Mouse (Mus musculus): Measurements from ENCODE around the gene Fads3. TPM values are rescaled to one million over a fixed set of nuclear protein-coding genes. Genes with fewer than 3 reads are reported as not detected.

The Fads3 gene
- total and polyA plus RNA-seq, 2 experiments from 2014 or later, result 38.8 to 92.8 TPM

DNA sequence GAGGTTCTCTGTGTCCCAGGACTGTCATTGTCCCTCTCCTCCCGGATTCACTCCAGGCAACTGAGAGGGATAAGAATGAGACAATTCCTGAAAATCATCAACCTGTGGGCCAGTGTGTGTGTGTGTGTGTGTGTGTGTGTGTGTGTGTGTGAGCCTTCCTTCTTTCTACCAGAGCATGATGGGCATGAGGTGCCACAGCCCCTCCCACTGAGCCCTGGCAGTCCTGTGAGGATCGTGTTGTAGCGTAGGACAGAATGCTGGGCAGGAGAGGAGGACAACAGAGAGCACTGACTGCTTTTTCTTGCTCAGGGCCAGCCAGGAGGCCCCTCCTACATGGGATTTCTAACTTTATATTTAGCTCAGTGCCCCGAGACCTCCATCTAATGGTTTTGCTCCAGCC lies 1.4 kb downstream of the Fads3 start:
- Histone ChIP-seq H3K4me1 (ENCODE audit: insufficient read depth, low read length) (peaks cover 6% of the 10 kb centered on the region), H3K36me3 (ENCODE audit: insufficient read depth, low read length) (no peaks in the 10 kb centered on the region), H3K27me3 (ENCODE audit: insufficient read depth, low read length) (no peaks in the 10 kb centered on the region), H3K9me3 (ENCODE audit: low read length) (no peaks in the 10 kb centered on the region), H3K4me2 (ENCODE audit: low read depth, low read length, poor library complexity, severe bottlenecking) (peak overlapping the region; percentile 70), H3K9ac (replicated peaks; ENCODE audit: low read length, poor library complexity, severe bottlenecking) (peak overlapping the region; percentile 65), H3K4me3 (ENCODE audit: low read depth, low read length) (peak overlapping the region; percentile 78), H3K27ac (ENCODE audit: low read depth, low read length) (no peak overlapping the region)
- TF ChIP-seq CTCF (IDR thresholded peaks at IDR 0.05), result no peak
- ATAC-seq (ENCODE audit: low FRiP score), result no peak
- 84% methylated on average over 4 of the region's 4 CpGs for WGBS
- DNase-seq (ENCODE audit: low spot score), result no peak

DNA sequence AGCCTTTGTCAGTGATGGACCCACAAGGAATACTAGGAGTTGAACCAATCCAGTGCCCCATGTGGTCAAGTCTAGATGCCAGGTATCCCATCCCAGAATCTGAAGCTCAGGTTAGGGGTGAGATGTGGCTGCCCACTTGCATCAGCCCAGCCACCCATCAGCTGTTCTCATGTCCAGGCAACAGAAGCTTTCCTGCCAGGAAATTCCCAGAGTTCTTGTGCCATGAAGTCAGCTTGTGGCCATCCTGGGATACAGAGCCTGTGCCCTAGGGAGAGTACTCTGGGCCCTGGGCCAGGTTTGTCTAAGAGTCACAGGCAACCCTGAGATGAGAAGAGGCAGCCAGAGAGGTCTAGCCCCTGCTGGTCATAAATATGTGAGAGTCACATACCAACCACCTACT lies 2.3 kb downstream of the Fads3 start:
- Histone ChIP-seq H3K9ac (replicated peaks; ENCODE audit: low read length, poor library complexity, severe bottlenecking) (no peak overlapping the region), H3K4me1 (ENCODE audit: insufficient read depth, low read length) (peaks cover 6% of the 10 kb centered on the region), H3K9me3 (ENCODE audit: low read length) (no peaks in the 10 kb centered on the region), H3K4me3 (ENCODE audit: low read depth, low read length) (no peak overlapping the region), H3K4me2 (ENCODE audit: low read depth, low read length, poor library complexity, severe bottlenecking) (peak overlapping the region; percentile 70), H3K27me3 (ENCODE audit: insufficient read depth, low read length) (no peaks in the 10 kb centered on the region), H3K27ac (ENCODE audit: low read depth, low read length) (no peak overlapping the region), H3K36me3 (ENCODE audit: insufficient read depth, low read length) (no peaks in the 10 kb centered on the region)
- no peak for DNase-seq (ENCODE audit: low spot score)
- ATAC-seq (ENCODE audit: low FRiP score), result no peak
- TF ChIP-seq CTCF (IDR thresholded peaks at IDR 0.05), result no peak

DNA sequence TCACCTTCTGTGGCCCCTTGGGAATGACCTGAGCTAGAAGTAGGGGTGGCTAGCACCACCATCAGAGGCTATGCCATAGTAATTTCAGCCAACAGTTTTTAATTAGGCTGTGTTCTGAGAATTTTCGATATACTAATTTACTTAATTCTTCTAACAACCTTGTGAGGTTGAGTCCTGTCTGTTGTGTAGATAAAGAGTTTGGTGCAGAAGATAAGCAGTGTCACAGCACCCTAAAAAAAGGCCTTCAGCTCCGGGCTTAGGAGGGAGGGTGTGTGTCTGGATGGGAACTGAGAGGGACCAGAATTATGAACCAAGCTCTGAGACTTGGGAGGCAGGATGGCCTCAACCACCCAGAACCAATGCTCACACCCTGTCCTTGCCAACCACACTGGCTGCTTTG lies 4.3 kb downstream of the Fads3 start:
- H3K4me1 ChIP-seq (ENCODE audit: insufficient read depth, low read length), result peaks cover 6% of the 10 kb centered on the region
- TF ChIP-seq CTCF (IDR thresholded peaks at IDR 0.05), result no peak
- WGBS, result 86% methylated on average over 2 of the region's 2 CpGs
- no peak for ATAC-seq (ENCODE audit: low FRiP score)
- no peak overlapping the region for H3K27ac ChIP-seq (ENCODE audit: low read depth, low read length)
- H3K9ac ChIP-seq (replicated peaks; ENCODE audit: low read length, poor library complexity, severe bottlenecking), result no peak overlapping the region
- H3K4me2 ChIP-seq (ENCODE audit: low read depth, low read length, poor library complexity, severe bottlenecking), result no peak overlapping the region
- H3K36me3 ChIP-seq (ENCODE audit: insufficient read depth, low read length), result no peaks in the 10 kb centered on the region
- no peak for DNase-seq (ENCODE audit: low spot score)
- no peaks in the 10 kb centered on the region for H3K9me3 ChIP-seq (ENCODE audit: low read length)
- no peak overlapping the region for H3K4me3 ChIP-seq (ENCODE audit: low read depth, low read length)
- H3K27me3 ChIP-seq (ENCODE audit: insufficient read depth, low read length), result no peaks in the 10 kb centered on the region

DNA sequence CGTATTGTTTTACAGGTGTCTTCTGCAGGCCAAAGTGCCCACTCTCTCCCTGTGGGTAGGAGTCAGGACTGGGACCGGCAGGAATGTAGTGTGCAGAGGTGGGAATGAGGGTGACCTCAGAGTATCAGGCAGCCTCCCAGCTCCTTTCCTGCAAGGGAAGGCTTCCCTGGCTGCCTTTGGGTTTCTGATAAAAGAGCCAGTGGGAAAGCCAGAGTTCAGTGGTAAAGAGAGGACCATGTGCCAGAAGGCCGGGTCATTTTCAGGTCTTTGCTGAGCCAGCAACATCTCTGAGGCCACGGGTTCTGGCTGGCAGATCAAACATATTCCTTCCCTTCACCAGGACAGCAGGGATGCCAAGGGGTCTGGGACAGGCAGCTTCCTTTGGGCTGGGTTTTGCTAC lies 5.0 kb downstream of the Fads3 start:
- H3K4me2 ChIP-seq (ENCODE audit: low read depth, low read length, poor library complexity, severe bottlenecking), result no peak overlapping the region
- no peaks in the 10 kb centered on the region for H3K36me3 ChIP-seq (ENCODE audit: insufficient read depth, low read length)
- no peak for DNase-seq (ENCODE audit: low spot score)
- no peaks in the 10 kb centered on the region for H3K9me3 ChIP-seq (ENCODE audit: low read length)
- peaks cover 6% of the 10 kb centered on the region for H3K4me1 ChIP-seq (ENCODE audit: insufficient read depth, low read length)
- no peak for TF ChIP-seq CTCF (IDR thresholded peaks at IDR 0.05)
- H3K4me3 ChIP-seq (ENCODE audit: low read depth, low read length), result no peak overlapping the region
- no peak overlapping the region for H3K9ac ChIP-seq (replicated peaks; ENCODE audit: low read length, poor library complexity, severe bottlenecking)
- H3K27ac ChIP-seq (ENCODE audit: low read depth, low read length), result no peak overlapping the region
- no peak for ATAC-seq (ENCODE audit: low FRiP score)
- 77% methylated on average over 4 of the region's 4 CpGs for WGBS
- H3K27me3 ChIP-seq (ENCODE audit: insufficient read depth, low read length), result no peaks in the 10 kb centered on the region

DNA sequence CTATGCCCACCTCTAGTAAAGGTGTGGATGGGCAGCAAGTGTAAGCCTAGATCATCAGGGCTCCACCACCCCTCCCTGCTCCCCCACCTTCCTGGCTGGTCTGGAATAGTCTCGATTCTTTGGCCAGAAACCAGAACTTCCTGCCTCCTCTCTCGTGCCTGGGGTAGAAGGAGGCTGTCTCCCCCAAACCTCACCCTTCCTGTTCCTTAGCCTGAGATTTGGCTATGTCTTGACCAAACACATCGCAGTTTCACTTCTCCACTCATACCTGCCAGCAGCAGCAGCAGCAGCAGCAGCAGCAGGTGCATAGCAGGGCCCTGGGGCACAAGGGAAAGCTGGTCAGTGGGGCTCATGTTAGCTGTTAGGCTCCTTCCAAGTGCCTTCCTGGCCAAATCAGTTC lies 5.6 kb downstream of the Fads3 start:
- no peak for TF ChIP-seq CTCF (IDR thresholded peaks at IDR 0.05)
- 48% methylated on average over 3 of the region's 3 CpGs for WGBS
- Histone ChIP-seq H3K27me3 (ENCODE audit: insufficient read depth, low read length) (no peaks in the 10 kb centered on the region), H3K4me1 (ENCODE audit: insufficient read depth, low read length) (peaks cover 6% of the 10 kb centered on the region), H3K36me3 (ENCODE audit: insufficient read depth, low read length) (no peaks in the 10 kb centered on the region), H3K4me2 (ENCODE audit: low read depth, low read length, poor library complexity, severe bottlenecking) (no peak overlapping the region), H3K4me3 (ENCODE audit: low read depth, low read length) (no peak overlapping the region), H3K27ac (ENCODE audit: low read depth, low read length) (no peak overlapping the region), H3K9me3 (ENCODE audit: low read length) (no peaks in the 10 kb centered on the region), H3K9ac (replicated peaks; ENCODE audit: low read length, poor library complexity, severe bottlenecking) (no peak overlapping the region)
- DNase-seq (ENCODE audit: low spot score) (no peak), ATAC-seq (ENCODE audit: low FRiP score) (no peak)

DNA sequence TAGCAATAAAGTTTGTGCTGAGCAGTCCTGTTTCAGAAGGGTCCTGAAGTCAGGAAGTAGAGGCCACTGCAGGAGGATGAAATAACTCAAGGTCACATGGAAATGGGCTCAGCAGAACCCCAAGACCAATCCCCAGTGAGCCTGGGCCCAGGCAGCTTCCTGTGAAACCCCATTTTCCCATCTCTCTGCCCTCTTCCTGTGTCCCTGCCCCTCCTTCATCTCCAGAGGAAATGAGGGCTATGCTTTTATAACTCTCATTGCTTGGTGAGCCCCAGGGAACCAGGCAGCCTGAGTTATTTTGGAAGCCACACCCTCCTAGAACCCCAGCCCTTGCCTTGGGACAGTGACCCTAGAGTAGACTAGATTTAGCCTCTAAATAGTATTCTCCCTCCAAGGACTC lies 8.2 kb downstream of the Fads3 start:
- Histone ChIP-seq H3K4me3 (ENCODE audit: low read depth, low read length) (no peak overlapping the region), H3K4me2 (ENCODE audit: low read depth, low read length, poor library complexity, severe bottlenecking) (no peak overlapping the region), H3K9me3 (ENCODE audit: low read length) (no peaks in the 10 kb centered on the region), H3K27ac (ENCODE audit: low read depth, low read length) (no peak overlapping the region), H3K9ac (replicated peaks; ENCODE audit: low read length, poor library complexity, severe bottlenecking) (no peak overlapping the region), H3K4me1 (ENCODE audit: insufficient read depth, low read length) (no peaks in the 10 kb centered on the region), H3K27me3 (ENCODE audit: insufficient read depth, low read length) (no peaks in the 10 kb centered on the region), H3K36me3 (ENCODE audit: insufficient read depth, low read length) (peaks cover 20% of the 10 kb centered on the region)
- no peak for TF ChIP-seq CTCF (IDR thresholded peaks at IDR 0.05)
- DNase-seq (ENCODE audit: low spot score), result no peak
- no peak for ATAC-seq (ENCODE audit: low FRiP score)

DNA sequence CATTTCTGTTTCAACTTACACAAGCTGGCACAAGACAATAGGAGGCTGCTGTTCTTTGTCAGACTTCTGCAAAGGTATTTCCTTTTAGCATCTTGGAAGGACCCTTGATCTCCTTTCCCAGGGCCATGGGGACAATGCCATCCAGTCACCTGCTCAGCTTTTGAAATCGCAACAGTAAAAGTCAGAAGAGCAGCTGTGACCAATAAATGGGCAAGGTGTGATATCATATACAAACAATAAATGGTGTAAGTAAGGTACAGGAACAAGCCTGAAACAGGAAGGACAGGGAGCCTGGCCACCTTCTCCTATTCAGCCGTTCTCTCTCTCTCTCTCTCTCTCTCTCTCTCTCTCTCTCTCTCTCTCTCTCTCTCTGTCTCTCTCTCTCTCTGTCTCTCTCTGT lies 9.1 kb downstream of the Fads3 start:
- Histone ChIP-seq H3K4me2 (ENCODE audit: low read depth, low read length, poor library complexity, severe bottlenecking) (no peak overlapping the region), H3K4me1 (ENCODE audit: insufficient read depth, low read length) (no peaks in the 10 kb centered on the region), H3K4me3 (ENCODE audit: low read depth, low read length) (no peak overlapping the region), H3K27me3 (ENCODE audit: insufficient read depth, low read length) (no peaks in the 10 kb centered on the region), H3K36me3 (ENCODE audit: insufficient read depth, low read length) (peaks cover 29% of the 10 kb centered on the region), H3K9ac (replicated peaks; ENCODE audit: low read length, poor library complexity, severe bottlenecking) (no peak overlapping the region), H3K27ac (ENCODE audit: low read depth, low read length) (no peak overlapping the region), H3K9me3 (ENCODE audit: low read length) (no peaks in the 10 kb centered on the region)
- no peak for ATAC-seq (ENCODE audit: low FRiP score)
- no peak for DNase-seq (ENCODE audit: low spot score)
- WGBS, result 75% methylated on average over 2 of the region's 2 CpGs
- no peak for TF ChIP-seq CTCF (IDR thresholded peaks at IDR 0.05)

Measured in midbrain, postnatal 0 days (tissue).